ENCODE assay signal across 8 mouse cellular contexts in the genomic region with DNA sequence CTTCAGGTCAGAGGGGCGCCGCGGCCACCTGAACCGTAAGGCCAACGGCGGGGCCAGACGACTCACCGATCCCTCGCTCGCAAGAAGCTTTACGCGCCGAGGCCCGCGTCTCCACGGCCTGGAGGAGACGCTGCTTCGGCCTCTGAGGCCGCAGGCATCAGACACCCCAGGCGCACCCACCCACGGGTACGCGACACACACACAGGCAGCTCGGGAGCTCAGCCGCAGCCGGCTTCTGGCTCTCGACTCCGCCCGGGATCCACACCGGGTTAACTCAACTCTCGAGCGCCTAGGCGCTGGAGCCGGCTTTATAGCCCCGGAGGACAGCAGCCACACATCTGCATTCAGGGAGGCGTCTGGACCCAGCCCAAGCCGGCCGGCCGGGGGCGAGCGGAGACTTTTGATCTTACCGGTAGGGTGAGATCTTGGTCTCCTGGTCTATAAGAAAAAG. TPM values are rescaled to one million over a fixed set of nuclear protein-coding genes. Genes with fewer than 3 reads are reported as not detected.
DNase-seq lines count a peak whose midpoint lies in the region; ATAC-seq lines count a peak whose summit lies in the region.

No protein-coding gene starts in this region.

- H3K4me2 ChIP-seq in embryonic facial prominence, embryonic 11.5 days (ENCODE audit: low read depth, low read length) = peak overlapping the region; percentile 97
- peak overlapping the region; percentile 100 for H3K4me2 ChIP-seq in heart, embryonic 12.5 days
- H3K4me2 ChIP-seq in kidney, embryonic 15.5 days = peak overlapping the region; percentile 99
- peak overlapping the region; percentile 71 for H3K4me2 ChIP-seq in stomach, embryonic 16.5 days (ENCODE audit: low read depth, low read length)

- WGBS in embryonic facial prominence, embryonic 11.5 days = under 1% methylated on average over 42 of the region's 42 CpGs
- under 1% methylated on average over 42 of the region's 42 CpGs for WGBS in heart, embryonic 12.5 days
- under 1% methylated on average over 42 of the region's 42 CpGs for WGBS in kidney, embryonic 15.5 days
- WGBS in stomach, embryonic 16.5 days = under 1% methylated on average over 42 of the region's 42 CpGs

- H3K27ac ChIP-seq in embryonic facial prominence, embryonic 11.5 days (replicated peaks; ENCODE audit: low read depth, low read length) = no peak overlapping the region
- no peak overlapping the region for H3K27ac ChIP-seq in heart, embryonic 12.5 days (ENCODE audit: poor library complexity, severe bottlenecking)
- peak overlapping the region; percentile 90; the same call in 1 of the 2 replicates for H3K27ac ChIP-seq in kidney, embryonic 15.5 days
- peak overlapping the region; percentile 94 for H3K27ac ChIP-seq in stomach, embryonic 16.5 days (ENCODE audit: low read length)

- peak overlapping the region; percentile 57 for H3K9ac ChIP-seq in embryonic facial prominence, embryonic 11.5 days (replicated peaks; ENCODE audit: low read length)
- H3K9ac ChIP-seq in heart, embryonic 12.5 days = peak overlapping the region; percentile 79
- H3K9ac ChIP-seq in kidney, embryonic 15.5 days = peak overlapping the region; percentile 78
- peak overlapping the region; percentile 88 for H3K9ac ChIP-seq in stomach, embryonic 16.5 days (ENCODE audit: low read length)

- H3K4me1 ChIP-seq in embryonic facial prominence, embryonic 11.5 days (ENCODE audit: control insufficient read depth, insufficient read depth, low read length) = peaks cover 8% of the 10 kb centered on the region
- H3K4me1 ChIP-seq in heart, embryonic 12.5 days (replicated peaks) = peaks cover 12% of the 10 kb centered on the region; the same call in 1 of the 2 replicates
- peaks cover 46% of the 10 kb centered on the region for H3K4me1 ChIP-seq in kidney, embryonic 15.5 days
- peaks cover 25% of the 10 kb centered on the region for H3K4me1 ChIP-seq in stomach, embryonic 16.5 days (ENCODE audit: control insufficient read depth, insufficient read depth, low read length)

- H3K9me3 ChIP-seq in embryonic facial prominence, embryonic 11.5 days (replicated peaks; ENCODE audit: control insufficient read depth, low read length) = no peaks in the 10 kb centered on the region
- H3K9me3 ChIP-seq in heart, embryonic 12.5 days (replicated peaks) = no peaks in the 10 kb centered on the region
- no peaks in the 10 kb centered on the region for H3K9me3 ChIP-seq in kidney, embryonic 15.5 days (replicated peaks)
- H3K9me3 ChIP-seq in stomach, embryonic 16.5 days (replicated peaks; ENCODE audit: control insufficient read depth, low read length) = no peaks in the 10 kb centered on the region

- ATAC-seq in embryonic facial prominence, embryonic 11.5 days (replicated peaks; ENCODE audit: insufficient number of reproducible peaks, low FRiP score, low TSS enrichment, low read depth) = no peak
- ATAC-seq in heart, embryonic 12.5 days (ENCODE audit: insufficient number of reproducible peaks, low FRiP score) = no peak
- ATAC-seq in kidney, embryonic 15.5 days (replicated peaks; ENCODE audit: low FRiP score) = no peak
- no peak for ATAC-seq in stomach, embryonic 16.5 days (ENCODE audit: insufficient read depth, low FRiP score)

- H3K36me3 ChIP-seq in embryonic facial prominence, embryonic 11.5 days (replicated peaks; ENCODE audit: control insufficient read depth, insufficient read depth, low read depth, low read length) = no peaks in the 10 kb centered on the region
- no peaks in the 10 kb centered on the region for H3K36me3 ChIP-seq in heart, embryonic 12.5 days
- H3K36me3 ChIP-seq in kidney, embryonic 15.5 days = no peaks in the 10 kb centered on the region
- H3K36me3 ChIP-seq in stomach, embryonic 16.5 days (ENCODE audit: control insufficient read depth, insufficient read depth, low read length) = no peaks in the 10 kb centered on the region

- H3K4me3 ChIP-seq in embryonic facial prominence, embryonic 11.5 days (ENCODE audit: low read depth, low read length) = peak overlapping the region; percentile 79
- H3K4me3 ChIP-seq in heart, embryonic 12.5 days = peak overlapping the region; percentile 94
- peak overlapping the region; percentile 83 for H3K4me3 ChIP-seq in kidney, embryonic 15.5 days (replicated peaks)
- H3K4me3 ChIP-seq in stomach, embryonic 16.5 days (replicated peaks; ENCODE audit: low read length) = peak overlapping the region; percentile 79

- H3K27me3 ChIP-seq in embryonic facial prominence, embryonic 11.5 days (ENCODE audit: control insufficient read depth, insufficient read depth, low read length) = peaks cover 34% of the 10 kb centered on the region
- H3K27me3 ChIP-seq in heart, embryonic 12.5 days (replicated peaks) = peaks cover 58% of the 10 kb centered on the region
- peaks cover 81% of the 10 kb centered on the region for H3K27me3 ChIP-seq in kidney, embryonic 15.5 days
- H3K27me3 ChIP-seq in stomach, embryonic 16.5 days (ENCODE audit: control insufficient read depth, insufficient read depth, low read length) = peaks cover 24% of the 10 kb centered on the region

- DNase-seq in thymus, postnatal 4 days = peak; percentile 31
- DNase-seq in thymus, postnatal 10 days (ENCODE audit: low spot score in 2 of 2) = no peak
- peak; percentile 54 for DNase-seq in embryonic facial prominence, embryonic 11.5 days (ENCODE audit: low spot score)
- peak; percentile 28 for DNase-seq in lung, postnatal 36 days
- DNase-seq in layer of hippocampus, adult 8-10 months (ENCODE audit: low spot score in 2 of 2) = no peak

RNA-seq across cellular contexts. Expression of gene Tshz3, which starts 2.1 kb away (rescaled TPM):
- 3.7 and 4.9 TPM in 2 replicates for polyA plus RNA-seq in embryonic facial prominence, embryonic 11.5 days (2014; fragmentation: Nextera tagmentation; extraction: Ambion mirVana)
- polyA plus RNA-seq in heart, embryonic 12.5 days (2016; fragmentation: Nextera tagmentation; extraction: Ambion mirVana) = 1.4 and 2.1 TPM in 2 replicates
- polyA plus RNA-seq in kidney, embryonic 15.5 days (2015; fragmentation: Nextera tagmentation; extraction: Ambion mirVana) = 9.1 and 12.3 TPM in 2 replicates
- polyA plus RNA-seq in stomach, embryonic 16.5 days (2015; fragmentation: Nextera tagmentation; extraction: Ambion mirVana) = 11.8 and 15.0 TPM in 2 replicates
- total RNA-seq in layer of hippocampus, adult 8-10 months (2022) = 10 to 100 TPM; 20.2 to 23.5 (median 21.8) TPM

Comparison
In these comparisons a context has a peak if more than half of its experiments do, and no peak if none do; other contexts are left out.
1. DNase-seq: peak in thymus, postnatal 4 days (single experiment), embryonic facial prominence, embryonic 11.5 days (single experiment) and lung, postnatal 36 days (single experiment); none in thymus, postnatal 10 days (0 of 2) and layer of hippocampus, adult 8-10 months (0 of 2).
2. H3K27ac ChIP-seq: peak in kidney, embryonic 15.5 days (single experiment) and stomach, embryonic 16.5 days (single experiment); none in embryonic facial prominence, embryonic 11.5 days (single experiment) and heart, embryonic 12.5 days (single experiment).
3. Peak in every context shown above with its lines, with median percentiles within 50 percentile points of each other: H3K4me2 ChIP-seq, H3K4me3 ChIP-seq and H3K9ac ChIP-seq.